Mouse (Mus musculus) megakaryocyte, adult 5-6 weeks (primary cell): Measurements from ENCODE around the gene Olfr955. TPM values are rescaled to one million over a fixed set of nuclear protein-coding genes. Genes with fewer than 3 reads are reported as not detected.
A peak's percentile ranks its signal among the peaks of the same experiment; 100 is the strongest.

Experiments used
- ATAC-seq: 2 replicates; pipeline ENCODE4 v1.8.0; 2016; ENCODE audit warnings: mild to moderate bottlenecking, inconsistent platforms; ENCODE audit not compliant: poor library complexity, severe bottlenecking
- total RNA-seq, 2 experiments: library from RNA; stranded (forward) in 1 of 2; stranded (reverse) in 1 of 2; fragments of 153-499, 151-499 nt in 1 of 2; fragments of 221-1000, 200-1000 nt in 1 of 2; gene quantifications; 2 replicates each; pipeline versions ENCODE4 v1.2.3 to v1.2.4; 2015 to 2017

Gene Olfr955
- total RNA-seq (2015) (not detected in 2 replicates), total RNA-seq (2017) (not detected in 2 replicates)

- no peak for ATAC-seq
These were observed at the start of gene Olfr955 for GRCm38 (mm10) chr9:39471844-39472243. TSS of gene Olfr955 (minus strand) at chr9:39471944.

- ATAC-seq = no peak
These were observed 46.9 kb upstream of the Olfr955 start for GRCm38 (mm10) chr9:39518595-39518994.

GRCm38 (mm10) chr9:39515531-39515930 is 43.8 kb upstream of the Olfr955 start, which contains the start of gene Olfr957:
TSS of gene Olfr957 (minus strand) at chr9:39515809.
- no peak for ATAC-seq

GRCm38 (mm10) chr9:39509412-39509811 is 37.7 kb upstream of the Olfr955 start:
- no peak for ATAC-seq

- ATAC-seq = peak; percentile 67
These were observed 37.3 kb upstream of the Olfr955 start for GRCm38 (mm10) chr9:39508998-39509397.

- ATAC-seq = no peak
These were observed 22.2 kb upstream of the Olfr955 start, which contains the start of gene Olfr44 for GRCm38 (mm10) chr9:39493895-39494294. TSS of gene Olfr44 (minus strand) at chr9:39493995.

GRCm38 (mm10) chr9:39456401-39456800 is 15.3 kb downstream of the Olfr955 start, which contains the start of gene Olfr954:
TSS of gene Olfr954 (plus strand) at chr9:39456701.
- ATAC-seq = no peak

GRCm38 (mm10) chr9:39427048-39427447 is 44.7 kb downstream of the Olfr955 start, which contains the start of gene Olfr952:
TSS of gene Olfr952 (minus strand) at chr9:39427148.
- ATAC-seq = no peak

Other genes with a start within 250 kb of the Olfr955 start
- not detected in 2 replicates for gene Olfr1537, start 221.9 kb downstream of the Olfr955 start, total RNA-seq (2015)
- not detected in 2 replicates for gene Olfr1537, start 221.9 kb downstream of the Olfr955 start, total RNA-seq (2017)
- not detected in 2 replicates for gene Olfr945, start 195.1 kb downstream of the Olfr955 start, total RNA-seq (2015)
- gene Olfr945, start 195.1 kb downstream of the Olfr955 start, total RNA-seq (2017) = not detected in 2 replicates
- gene Olfr948, start 145.9 kb downstream of the Olfr955 start, total RNA-seq (2015) = not detected in 2 replicates
- gene Olfr948, start 145.9 kb downstream of the Olfr955 start, total RNA-seq (2017) = not detected in 2 replicates
- gene Olfr951, start 84.5 kb downstream of the Olfr955 start, total RNA-seq (2015) = not detected in 2 replicates
- not detected in 2 replicates for gene Olfr951, start 84.5 kb downstream of the Olfr955 start, total RNA-seq (2017)
- gene Olfr952, start 44.8 kb downstream of the Olfr955 start, total RNA-seq (2015) = not detected in 2 replicates
- not detected in 2 replicates for gene Olfr952, start 44.8 kb downstream of the Olfr955 start, total RNA-seq (2017)
- gene Olfr954, start 15.2 kb downstream of the Olfr955 start, total RNA-seq (2015) = not detected in 2 replicates
- gene Olfr954, start 15.2 kb downstream of the Olfr955 start, total RNA-seq (2017) = not detected in 2 replicates
- not detected in 2 replicates for gene Olfr44, start 22.1 kb upstream of the Olfr955 start, total RNA-seq (2015)
- not detected in 2 replicates for gene Olfr44, start 22.1 kb upstream of the Olfr955 start, total RNA-seq (2017)
- gene Olfr957, start 43.9 kb upstream of the Olfr955 start, total RNA-seq (2015) = not detected in 2 replicates
- not detected in 2 replicates for gene Olfr957, start 43.9 kb upstream of the Olfr955 start, total RNA-seq (2017)
- gene Olfr958, start 82.1 kb upstream of the Olfr955 start, total RNA-seq (2015) = not detected in 2 replicates
- not detected in 2 replicates for gene Olfr958, start 82.1 kb upstream of the Olfr955 start, total RNA-seq (2017)
- gene Olfr959, start 103.6 kb upstream of the Olfr955 start, total RNA-seq (2015) = not detected in 2 replicates
- gene Olfr959, start 103.6 kb upstream of the Olfr955 start, total RNA-seq (2017) = not detected in 2 replicates
- 0.14 and 0.74 TPM in 2 replicates for gene AW551984, start 132.5 kb upstream of the Olfr955 start, total RNA-seq (2015)
- gene AW551984, start 132.5 kb upstream of the Olfr955 start, total RNA-seq (2017) = 0.11 and 0.37 TPM in 2 replicates
- not detected in 2 replicates for gene Olfr148, start 138.7 kb upstream of the Olfr955 start, total RNA-seq (2015)
- not detected in 2 replicates for gene Olfr148, start 138.7 kb upstream of the Olfr955 start, total RNA-seq (2017)
- not detected in 2 replicates for gene Olfr960, start 149.4 kb upstream of the Olfr955 start, total RNA-seq (2015)
- gene Olfr960, start 149.4 kb upstream of the Olfr955 start, total RNA-seq (2017) = not detected in 2 replicates
- 0.13 TPM in 1 of 2 replicates, not detected in the other for gene Olfr961, start 173.1 kb upstream of the Olfr955 start, total RNA-seq (2015)
- gene Olfr961, start 173.1 kb upstream of the Olfr955 start, total RNA-seq (2017) = not detected in 2 replicates
- not detected in 2 replicates for gene Olfr963, start 195.3 kb upstream of the Olfr955 start, total RNA-seq (2015)
- not detected in 2 replicates for gene Olfr963, start 195.3 kb upstream of the Olfr955 start, total RNA-seq (2017)
- gene Olfr149, start 235.2 kb upstream of the Olfr955 start, total RNA-seq (2015) = not detected in 2 replicates
- gene Olfr149, start 235.2 kb upstream of the Olfr955 start, total RNA-seq (2017) = not detected in 2 replicates
- gene Olfr965, start 239.4 kb upstream of the Olfr955 start, total RNA-seq (2015) = not detected in 2 replicates
- 1.5 TPM in 1 of 2 replicates, not detected in the other for gene Olfr965, start 239.4 kb upstream of the Olfr955 start, total RNA-seq (2017)